ENCODE assay signal across 10 mouse cellular contexts in genomic region chr19:35302723-35303270, GRCm38 (mm10).
"Had no signal": no experiment of that assay in that cellular context is flagged by ENCODE, and none has a peak within 500 bp of the region (broad histone marks: within the 10 kb centered on the region; RNA-seq: fewer than 3 reads in every experiment).

No protein-coding gene starts in this region.

- DNase-seq: kidney, adult 2 months; kidney, postnatal 25 days; layer of hippocampus, adult 9-11 months; liver, embryonic 13.5 days; lung, adult 2 months; lung, postnatal 14 days; lung, postnatal 4 days; spleen, adult 18-20 months; thymus, adult 18-20 months; thymus, postnatal 36 days had no signal
